Mouse (Mus musculus): ENCODE measurements around the gene Methig1.

The Methig1 gene

GRCm38 (mm10) chr15:100422899-100423860 lies 70.2 kb downstream of the Methig1 start:
- ATAC-seq (ENCODE audit: low TSS enrichment): peak; percentile 96

DNA sequence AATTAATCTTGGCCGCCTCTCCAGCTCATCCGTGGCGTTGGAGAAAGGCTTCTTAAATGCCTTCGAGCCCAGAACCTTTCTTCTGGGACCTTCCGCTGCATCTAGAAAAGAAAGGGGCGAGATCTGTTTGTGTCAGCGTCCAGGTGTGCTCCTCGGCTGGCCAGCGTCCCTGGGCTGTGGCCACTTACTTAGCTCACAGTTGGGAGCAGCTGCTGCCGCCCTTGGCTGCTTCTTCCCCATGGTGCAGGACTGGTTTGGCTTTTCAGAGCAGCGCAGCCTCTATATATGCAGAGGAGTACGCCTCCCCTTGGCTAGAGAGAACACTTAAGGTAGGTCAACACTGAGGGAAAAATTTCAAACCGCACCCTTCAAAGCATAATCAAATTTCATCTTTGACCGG lies 71.0 kb downstream of the Methig1 start:
- 0 out of 2 replicates have a peak, but pooled peaks have one; percentile 26 for ATAC-seq (ENCODE audit: low TSS enrichment)

DNA sequence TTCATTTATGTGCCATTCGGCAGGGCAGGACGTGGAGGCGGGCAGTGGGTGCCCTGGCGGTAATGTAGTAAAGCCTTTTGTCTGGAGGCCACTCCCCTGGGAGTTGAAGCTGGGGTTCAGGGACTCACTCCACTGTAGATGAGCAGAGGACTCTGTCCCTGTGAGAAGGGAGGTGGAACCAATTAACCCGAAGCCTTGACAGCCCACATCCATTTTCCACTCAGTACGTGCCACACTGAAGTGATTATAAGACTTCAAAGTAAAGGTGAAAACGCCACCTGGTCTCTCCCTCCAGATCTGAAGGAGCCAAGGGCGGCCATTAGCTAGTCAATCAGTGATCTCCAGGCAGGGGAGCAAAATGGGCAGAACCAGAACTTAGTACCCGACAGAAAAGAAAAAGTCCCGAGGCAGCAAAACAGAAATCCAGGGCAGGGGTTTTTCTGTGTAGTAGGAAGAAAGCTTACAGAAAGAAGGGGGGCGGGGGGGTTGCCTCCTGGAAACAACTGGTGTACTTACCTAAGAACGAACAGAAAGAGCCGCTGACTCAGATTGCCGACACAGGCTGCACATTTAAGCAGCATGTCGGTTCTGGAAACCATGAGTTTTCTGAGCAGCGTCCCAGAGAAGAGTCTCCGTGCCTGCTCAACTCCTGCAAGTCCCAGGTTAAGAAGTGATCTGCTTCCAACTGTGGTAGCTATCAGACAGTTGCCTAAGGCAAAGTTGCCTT lies 71.6 kb downstream of the Methig1 start, which contains the start of gene Slc11a2:
Gene Slc11a2 (minus strand): TSS at position 677 of the 727 bp plus-strand sequence.
- no peak for ATAC-seq (ENCODE audit: low TSS enrichment)

- ATAC-seq (ENCODE audit: low TSS enrichment): no peak
Observed at GRCm38 (mm10) chr15:100428296-100428905, 75.5 kb downstream of the Methig1 start.

- ATAC-seq (ENCODE audit: low TSS enrichment): no peak
Observed at GRCm38 (mm10) chr15:100429959-100430565, 77.1 kb downstream of the Methig1 start.

DNA sequence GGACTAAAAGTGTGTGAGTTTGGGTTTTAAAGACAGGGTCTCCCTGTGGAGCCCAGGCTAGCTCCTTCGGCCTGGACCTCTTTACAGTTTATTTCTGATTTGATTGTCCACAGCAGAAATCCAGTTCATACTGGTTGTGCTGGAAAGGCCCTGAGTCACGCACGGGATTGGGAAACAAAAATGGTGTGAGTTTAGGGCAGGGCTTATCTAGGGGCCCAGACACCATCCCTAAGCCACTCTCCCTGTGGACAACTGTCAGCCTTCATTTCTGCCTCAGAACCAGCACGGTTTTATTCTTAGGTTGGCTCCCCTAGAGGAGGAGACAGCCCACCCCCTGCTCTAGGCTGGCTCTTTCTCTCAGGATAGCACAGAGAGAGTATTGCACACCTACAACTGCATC lies 80.3 kb downstream of the Methig1 start:
- ATAC-seq (ENCODE audit: low TSS enrichment): no peak

Data from frontal cortex, adult (tissue).